Mouse (Mus musculus) embryonic fibroblast, embryonic 13.5 days (primary cell): ENCODE measurements around the gene Ythdf2.

Source experiments
- CTCF ChIP-seq: IDR thresholded peaks from 2 replicates; pipeline ENCODE4 v1.5.1; 2011; ENCODE audit warnings: mild to moderate bottlenecking, control low read depth, low read length, moderate library complexity, borderline replicate concordance; ENCODE audit not compliant: insufficient read depth
- POLR2A ChIP-seq: IDR thresholded peaks from 2 replicates; pipeline ENCODE4 v1.6.1; 2011; ENCODE audit warnings: low read depth, mild to moderate bottlenecking, control low read depth, low read length, moderate library complexity

GRCm38 (mm10) chr4:132169761-132170160 is 42.3 kb downstream of the Ythdf2 start:
- TF ChIP-seq CTCF: no peak
- no peak for TF ChIP-seq POLR2A
